Mouse (Mus musculus) hematopoietic multipotent progenitor cell, adult 10-12 weeks (in vitro differentiated cells): Measurements from ENCODE around the gene Myl3. TPM values are rescaled to one million over a fixed set of nuclear protein-coding genes. Genes with fewer than 3 reads are reported as not detected.

Source experiments
- polyA plus RNA-seq: library from polyadenylated mRNA; stranded (reverse); fragments of >175 nt; gene quantifications from 2 replicates; pipeline ENCODE4 v1.2.3, GENCODE M21; 2012; ENCODE audit warnings: low replicate concordance

The Myl3 gene
- polyA plus RNA-seq = not detected in 2 replicates

GRCm38 (mm10) chr9:110741711-110742294 lies at the start of gene Myl3:
TSS of gene Myl3 (plus strand) at chr9:110741861.

GRCm38 (mm10) chr9:110746961-110747360 lies 5.3 kb downstream of the Myl3 start, which contains the start of gene Pth1r:
TSS of gene Pth1r (minus strand) at chr9:110747145.

GRCm38 (mm10) chr9:110797866-110798265 lies 56.2 kb downstream of the Myl3 start, which contains the start of gene Prss42:
TSS of gene Prss42 (plus strand) at chr9:110798166.

GRCm38 (mm10) chr9:110813789-110814188 lies 72.1 kb downstream of the Myl3 start, which contains the start of gene Prss44:
TSS of gene Prss44 (plus strand) at chr9:110813994.

Other genes starting within 250 kb of the Myl3 start
- 16.3 and 46.2 TPM in 2 replicates for gene Setd2, start 209.3 kb upstream of the Myl3 start, polyA plus RNA-seq
- gene Nradd, start 117.4 kb upstream of the Myl3 start, polyA plus RNA-seq = 2.4 and 4.4 TPM in 2 replicates
- gene Nbeal2, start 87.7 kb upstream of the Myl3 start, polyA plus RNA-seq = 79.5 and 148 TPM in 2 replicates
- 229 and 323 TPM in 2 replicates for gene Ccdc12, start 85.4 kb upstream of the Myl3 start, polyA plus RNA-seq
- 0.34 and 0.69 TPM in 2 replicates for gene Pth1r, start 5.3 kb downstream of the Myl3 start, polyA plus RNA-seq
- not detected in 2 replicates for gene Prss42, start 56.3 kb downstream of the Myl3 start, polyA plus RNA-seq
- gene Prss44, start 72.1 kb downstream of the Myl3 start, polyA plus RNA-seq = not detected in 2 replicates
- not detected in 2 replicates for gene Prss43, start 84.8 kb downstream of the Myl3 start, polyA plus RNA-seq
- not detected in 2 replicates for gene Prss45, start 92.7 kb downstream of the Myl3 start, polyA plus RNA-seq
- not detected in 2 replicates for gene Prss46, start 102.6 kb downstream of the Myl3 start, polyA plus RNA-seq
- 0.66 and 4.9 TPM in 2 replicates for gene Prss50, start 116.1 kb downstream of the Myl3 start, polyA plus RNA-seq
- gene Als2cl, start 138.0 kb downstream of the Myl3 start, polyA plus RNA-seq = 24.6 and 28.9 TPM in 2 replicates
- 0.85 and 2.7 TPM in 2 replicates for gene Tmie, start 138.3 kb downstream of the Myl3 start, polyA plus RNA-seq
- not detected in 2 replicates for gene Fam240a, start 175.0 kb downstream of the Myl3 start, polyA plus RNA-seq
- gene Tdgf1, start 204.3 kb downstream of the Myl3 start, polyA plus RNA-seq = not detected in 2 replicates
- gene Lrrc2, start 209.7 kb downstream of the Myl3 start, polyA plus RNA-seq = not detected in 2 replicates
- not detected in 2 replicates for gene Rtp3, start 248.7 kb downstream of the Myl3 start, polyA plus RNA-seq